Mouse (Mus musculus) embryonic fibroblast, embryonic 13.5 days (primary cell): Measurements from ENCODE around the gene Nr2f1.

Experiments used
- CTCF ChIP-seq: IDR thresholded peaks from 2 replicates; pipeline ENCODE4 v1.5.1; 2011; ENCODE audit warnings: mild to moderate bottlenecking, control low read depth, low read length, moderate library complexity, borderline replicate concordance; ENCODE audit not compliant: insufficient read depth
- POLR2A ChIP-seq: IDR thresholded peaks from 2 replicates; pipeline ENCODE4 v1.6.1; 2011; ENCODE audit warnings: low read depth, mild to moderate bottlenecking, control low read depth, low read length, moderate library complexity

DNA sequence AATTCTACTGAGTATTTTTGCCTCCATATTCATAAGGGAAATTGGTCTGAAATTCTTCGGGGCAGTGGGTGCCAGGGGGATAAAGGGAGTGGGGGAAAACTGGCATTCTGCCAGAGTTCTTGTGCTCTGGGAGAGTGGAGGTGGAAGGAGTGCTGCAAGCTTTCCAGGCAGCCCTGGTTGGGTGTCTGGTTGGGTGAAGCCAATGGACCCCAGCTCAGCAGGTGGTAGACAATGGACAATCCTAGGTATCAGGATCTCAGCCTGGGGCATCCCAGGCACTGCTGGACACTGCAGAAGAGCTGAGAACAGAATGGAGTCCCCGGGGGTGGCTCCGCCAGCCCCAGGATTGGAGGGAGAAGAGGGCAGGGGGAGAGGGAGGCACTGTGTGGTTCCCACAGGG lies 22.1 kb upstream of the Nr2f1 start:
- TF ChIP-seq CTCF = no peak
- TF ChIP-seq POLR2A = no peak
